Mouse (Mus musculus) c-Kit-negative CD71-positive TER-119-positive erythroid progenitor cells, embryonic 14.5 days (primary cell): ENCODE results near the gene Gm7347.
"Not testable (repeated sequence)": the region's sequence is repeated elsewhere in the genome, so short reads cannot be mapped to it uniquely, and the experiment has no call there.

Experiments
- DNase-seq: peaks from one replicate; pipeline ENCODE4 v3.0.0-alpha.2; 2013; ENCODE audit warnings: low read depth, low spot score

The Gm7347 gene

GRCm38 (mm10) chr5:26058481-26058880 lies at the start of gene Gm7347:
Gene Gm7347 (minus strand): TSS chr5:26058581.
- DNase-seq: not testable (repeated sequence)

- DNase-seq: not testable (repeated sequence)
These were observed 46.9 kb upstream of the Gm7347 start, which contains the start of gene 5031410I06Rik for GRCm38 (mm10) chr5:26105262-26105661. Gene 5031410I06Rik (minus strand): TSS chr5:26105362.

- DNase-seq: not testable (repeated sequence)
These were observed 30.8 kb upstream of the Gm7347 start, which contains the start of gene Gm10471 for GRCm38 (mm10) chr5:26089191-26089590. Gene Gm10471 (minus strand): TSS chr5:26089291.

GRCm38 (mm10) chr5:26079023-26079422 lies 20.6 kb upstream of the Gm7347 start:
- not testable (repeated sequence) for DNase-seq

GRCm38 (mm10) chr5:26070716-26071115 lies 12.3 kb upstream of the Gm7347 start:
- DNase-seq: no peak

- DNase-seq: not testable (repeated sequence)
These were observed 18.9 kb downstream of the Gm7347 start, which contains the start of gene Speer4a for GRCm38 (mm10) chr5:26039458-26039857. Gene Speer4a (minus strand): TSS chr5:26039558.

GRCm38 (mm10) chr5:26022816-26023215 lies 35.6 kb downstream of the Gm7347 start, which contains the start of gene Gm5862:
Gene Gm5862 (minus strand): TSS chr5:26022916.
- not testable (repeated sequence) for DNase-seq

GRCm38 (mm10) chr5:26007697-26008096 lies 50.7 kb downstream of the Gm7347 start:
- not testable (repeated sequence) for DNase-seq

GRCm38 (mm10) chr5:26006937-26007695 lies 51.3 kb downstream of the Gm7347 start:
- DNase-seq: not testable (repeated sequence)

GRCm38 (mm10) chr5:26004698-26005097 lies 53.7 kb downstream of the Gm7347 start, which contains the start of gene Gm1979:
Gene Gm1979 (minus strand): TSS chr5:26004798.
- DNase-seq: not testable (repeated sequence)
